Mouse (Mus musculus): ENCODE measurements around the gene Hist1h2af.
"Not testable (repeated sequence)": the region's sequence is repeated elsewhere in the genome, so short reads cannot be mapped to it uniquely, and the experiment has no call there.

Hist1h2af gene

GRCm38 (mm10) chr13:23555839-23556416, 22.2 kb downstream of the Hist1h2af start:
- DNase-seq (ENCODE audit: low spot score in 2 of 2) = peak; percentile 47 to 53

GRCm38 (mm10) chr13:23556906-23557305, 23.2 kb downstream of the Hist1h2af start:
- no peak for DNase-seq (ENCODE audit: low spot score in 2 of 2)

GRCm38 (mm10) chr13:23560699-23561098, 27.0 kb downstream of the Hist1h2af start:
- not testable (repeated sequence) for DNase-seq (ENCODE audit: low spot score in 2 of 2)

DNA sequence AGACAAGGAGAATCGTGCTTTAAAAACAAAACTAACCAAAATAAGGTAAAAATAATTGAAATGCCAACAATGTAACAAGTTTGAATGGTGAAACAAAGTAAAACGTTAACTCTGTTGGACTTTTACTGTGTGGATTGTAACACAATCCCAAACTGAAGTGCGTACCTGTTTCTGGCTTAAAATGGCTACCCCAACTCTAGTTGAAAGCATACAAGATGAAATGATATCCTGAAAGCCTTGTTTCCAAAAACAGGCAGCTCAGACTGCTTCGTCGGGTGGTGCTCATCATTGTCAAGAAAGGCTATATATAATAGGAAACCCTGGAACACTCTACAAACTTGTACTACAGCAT, 27.8 kb downstream of the Hist1h2af start:
- not testable (repeated sequence) for DNase-seq (ENCODE audit: low spot score in 2 of 2)

GRCm38 (mm10) chr13:23561883-23562659, 28.4 kb downstream of the Hist1h2af start, which contains the start of gene Hist1h3e:
Hist1h3e (minus strand) TSS chr13:23562369.
- DNase-seq (ENCODE audit: low spot score in 2 of 2) = peak; percentile 87 to 92

DNA sequence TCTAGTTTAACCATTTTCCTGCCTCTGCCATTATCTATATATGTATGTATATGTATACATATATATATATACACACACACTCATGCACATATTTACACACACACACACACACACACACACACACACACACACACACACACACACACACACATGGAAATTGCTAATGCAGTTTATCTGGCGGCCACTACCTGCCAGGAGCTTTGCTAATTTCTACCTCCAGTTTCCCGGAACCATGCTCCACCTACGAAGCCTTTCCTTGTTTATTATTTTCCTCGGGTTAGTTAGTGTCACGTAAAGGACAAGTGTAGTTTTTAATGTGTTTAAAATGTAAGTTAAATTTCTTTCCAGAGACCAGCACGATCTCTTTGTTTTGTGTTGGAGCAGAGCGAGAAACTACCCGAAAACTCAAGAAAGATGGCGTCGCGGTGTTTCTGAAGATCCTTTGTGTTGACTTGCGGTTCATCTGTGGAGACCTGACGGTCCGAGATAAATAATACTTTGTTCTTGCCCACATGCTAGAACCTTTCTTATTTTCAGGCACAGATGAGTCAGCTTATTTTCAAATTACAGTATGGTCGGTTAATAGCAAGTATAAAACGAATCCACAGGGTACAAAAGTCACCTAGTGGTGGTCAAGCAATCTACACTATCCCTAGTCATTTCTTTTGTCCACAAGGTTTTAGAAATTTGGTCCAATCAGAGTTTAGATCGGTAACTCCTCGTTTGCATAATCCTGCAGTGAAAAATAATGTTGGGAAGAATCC, 29.2 kb downstream of the Hist1h2af start:
- DNase-seq (ENCODE audit: low spot score in 2 of 2) = no peak

- no peak for DNase-seq (ENCODE audit: low spot score in 2 of 2)
Measured at GRCm38 (mm10) chr13:23564482-23564881, 30.8 kb downstream of the Hist1h2af start.

DNA sequence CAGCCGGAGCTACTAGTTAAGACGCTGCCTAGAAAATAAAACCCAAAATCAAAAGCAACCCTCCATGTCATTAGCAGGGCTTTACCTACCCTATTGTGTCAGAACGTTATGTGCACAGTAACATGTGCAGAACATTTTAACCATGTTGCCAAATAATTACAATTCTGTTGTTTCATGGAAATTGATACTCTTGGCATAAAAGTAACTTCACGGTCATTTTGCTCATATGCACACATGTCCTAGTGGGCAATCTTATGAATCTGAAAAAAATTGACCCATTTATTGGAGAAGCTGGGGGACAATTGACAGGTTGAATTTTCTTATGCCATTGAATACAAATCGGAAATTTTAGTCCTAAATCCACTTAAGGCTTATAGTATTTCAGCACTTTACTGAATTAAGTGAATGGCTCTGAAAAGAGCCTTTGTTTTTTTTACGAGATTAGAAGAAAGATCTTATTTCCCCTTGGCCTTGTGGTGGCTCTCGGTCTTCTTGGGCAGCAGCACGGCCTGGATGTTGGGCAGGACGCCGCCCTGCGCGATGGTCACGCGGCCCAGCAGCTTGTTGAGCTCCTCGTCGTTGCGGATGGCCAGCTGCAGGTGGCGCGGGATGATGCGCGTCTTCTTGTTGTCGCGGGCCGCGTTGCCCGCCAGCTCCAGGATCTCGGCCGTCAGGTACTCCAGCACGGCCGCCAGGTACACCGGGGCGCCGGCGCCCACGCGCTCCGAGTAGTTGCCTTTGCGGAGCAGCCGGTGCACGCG, 36.7 kb downstream of the Hist1h2af start:
- DNase-seq (ENCODE audit: low spot score in 2 of 2) = not testable (repeated sequence)

DNA sequence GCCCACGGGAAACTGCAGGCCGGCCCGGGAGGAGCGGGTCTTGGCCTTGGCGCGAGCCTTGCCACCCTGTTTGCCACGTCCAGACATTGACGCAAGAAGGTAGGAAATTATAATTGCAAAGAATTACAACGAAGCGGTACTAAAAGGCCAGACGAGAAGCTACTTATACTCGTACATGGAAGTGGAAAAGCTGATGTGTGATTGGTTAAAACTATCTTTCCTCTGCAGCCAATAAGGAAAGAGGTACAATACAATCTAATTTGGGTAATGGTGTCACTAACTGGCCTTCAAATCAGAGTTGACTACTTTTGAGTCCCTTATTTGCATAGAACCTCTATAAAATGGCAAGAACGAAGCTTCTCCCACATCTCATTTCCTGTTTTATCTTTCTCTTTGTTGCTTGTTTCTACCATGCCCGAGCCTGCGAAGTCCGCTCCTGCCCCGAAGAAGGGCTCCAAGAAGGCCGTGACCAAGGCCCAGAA, 37.4 kb downstream of the Hist1h2af start, which contains the start of the genes Hist1h2ae and Hist1h2bg:
Gene Hist1h2ae, minus strand, starts transcription at position 199 of the 482 bp plus-strand sequence.
Gene Hist1h2bg, plus strand, starts transcription at position 375 of the 482 bp plus-strand sequence.
- peak; percentile 56 to 73 for DNase-seq (ENCODE audit: low spot score in 2 of 2)

GRCm38 (mm10) chr13:23571504-23572217, 38.0 kb downstream of the Hist1h2af start:
- not testable (repeated sequence) for DNase-seq (ENCODE audit: low spot score in 2 of 2)

DNA sequence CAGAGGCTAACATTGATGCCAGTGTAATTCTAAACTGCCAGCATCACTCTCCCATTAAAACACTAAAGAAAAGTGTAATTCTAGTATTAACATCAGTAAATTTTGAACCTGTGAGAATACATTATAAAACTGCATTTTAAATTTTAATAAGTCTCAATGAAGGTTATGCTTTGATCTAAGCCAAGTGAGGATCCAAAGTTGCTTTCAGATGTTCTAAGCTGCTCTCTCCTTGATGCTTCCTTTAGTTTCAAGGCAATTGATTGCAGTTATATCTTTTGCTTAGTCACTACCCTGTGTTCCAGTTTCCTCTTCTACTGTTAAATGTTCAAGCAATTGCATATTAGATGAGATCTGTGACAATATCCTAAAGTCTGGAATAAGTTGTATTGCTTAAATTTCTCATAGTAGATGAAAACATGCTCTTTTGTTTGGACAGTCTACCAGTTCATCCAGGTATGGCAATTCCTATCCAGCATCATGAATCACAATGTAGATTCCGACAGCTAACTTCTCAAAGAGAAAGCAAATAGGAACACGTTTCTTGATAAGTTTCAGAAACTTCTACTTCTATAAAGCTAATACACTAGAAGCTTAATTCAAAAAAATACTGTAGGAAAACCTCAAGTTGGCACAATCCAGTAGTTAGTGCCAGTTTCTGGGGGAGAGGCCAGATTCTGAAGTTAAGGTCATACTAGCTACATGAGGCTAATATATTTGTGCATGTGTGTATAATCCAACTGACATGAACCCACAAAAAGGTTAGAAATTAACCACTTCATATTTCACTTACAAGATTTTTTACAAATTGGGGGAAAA, 38.7 kb downstream of the Hist1h2af start:
- no peak for DNase-seq (ENCODE audit: low spot score in 2 of 2)

DNA sequence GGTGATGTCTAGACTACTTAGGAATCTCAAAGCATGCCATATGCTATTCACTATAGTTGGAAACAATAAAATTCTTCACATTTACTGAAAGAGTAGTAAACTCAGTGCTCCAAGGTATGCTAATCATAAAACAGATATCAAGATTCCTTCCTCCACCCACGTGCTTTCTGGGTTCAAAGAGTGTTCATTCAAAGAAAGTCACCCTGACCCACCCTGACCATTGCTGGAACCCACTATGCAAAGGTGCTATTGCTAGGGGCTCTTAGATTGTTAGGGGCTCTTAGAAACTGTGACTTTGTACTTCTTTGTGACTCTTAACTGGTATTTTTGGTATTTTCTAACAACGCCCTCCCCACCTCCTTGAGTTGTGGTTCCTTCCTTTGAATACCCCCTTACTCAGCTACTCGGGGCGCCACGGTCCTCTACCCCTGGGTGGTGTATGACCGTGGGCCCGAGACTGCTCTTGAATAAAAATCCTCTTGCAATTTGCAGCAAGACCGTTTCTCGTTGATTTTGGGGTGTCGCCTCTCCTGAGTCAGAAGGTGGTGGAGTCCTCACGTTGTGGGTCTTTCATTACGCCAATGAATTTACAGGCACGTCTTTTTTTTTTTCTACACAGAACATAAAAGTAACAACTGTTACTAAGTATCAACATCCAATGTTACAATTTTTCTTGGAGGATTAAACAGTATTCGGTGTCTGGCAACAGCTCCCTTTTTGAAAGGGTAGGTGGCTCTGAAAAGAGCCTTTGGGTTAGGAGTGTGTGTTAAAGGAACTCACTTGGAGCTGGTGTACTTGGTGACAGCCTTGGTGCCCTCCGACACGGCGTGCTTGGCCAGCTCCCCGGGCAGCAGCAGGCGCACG, 39.6 kb downstream of the Hist1h2af start:
- not testable (repeated sequence) for DNase-seq (ENCODE audit: low spot score in 2 of 2)

DNA sequence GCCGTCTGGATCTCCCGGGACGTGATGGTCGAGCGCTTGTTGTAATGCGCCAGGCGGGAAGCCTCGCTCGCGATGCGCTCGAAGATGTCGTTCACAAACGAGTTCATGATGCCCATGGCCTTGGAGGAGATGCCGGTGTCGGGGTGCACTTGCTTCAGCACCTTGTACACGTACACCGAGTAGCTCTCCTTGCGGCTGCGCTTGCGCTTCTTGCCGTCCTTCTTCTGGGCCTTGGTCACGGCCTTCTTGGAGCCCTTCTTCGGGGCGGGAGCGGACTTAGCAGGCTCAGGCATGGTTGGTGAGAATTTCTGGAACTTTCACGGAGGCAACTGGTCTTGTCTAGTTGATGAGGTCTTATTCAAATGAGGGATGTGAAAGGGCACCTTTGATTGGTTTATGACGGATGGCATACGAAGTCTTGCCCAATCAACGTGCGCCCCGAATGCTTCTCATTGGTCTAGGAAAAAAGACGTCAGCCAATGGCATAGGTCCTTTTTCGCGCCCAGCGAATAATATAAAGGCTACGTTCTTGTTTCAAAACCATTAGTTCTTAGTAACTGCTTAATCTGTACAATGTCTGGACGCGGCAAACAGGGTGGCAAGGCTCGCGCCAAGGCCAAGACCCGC, 40.3 kb downstream of the Hist1h2af start, which contains the start of the genes Hist1h2bf and Hist1h2ad:
Gene Hist1h2bf, minus strand, starts transcription at position 299 of the 627 bp plus-strand sequence.
Gene Hist1h2ad, plus strand, starts transcription at position 484 of the 627 bp plus-strand sequence.
- DNase-seq (ENCODE audit: low spot score in 2 of 2) = peak; percentile 44 to 81

DNA sequence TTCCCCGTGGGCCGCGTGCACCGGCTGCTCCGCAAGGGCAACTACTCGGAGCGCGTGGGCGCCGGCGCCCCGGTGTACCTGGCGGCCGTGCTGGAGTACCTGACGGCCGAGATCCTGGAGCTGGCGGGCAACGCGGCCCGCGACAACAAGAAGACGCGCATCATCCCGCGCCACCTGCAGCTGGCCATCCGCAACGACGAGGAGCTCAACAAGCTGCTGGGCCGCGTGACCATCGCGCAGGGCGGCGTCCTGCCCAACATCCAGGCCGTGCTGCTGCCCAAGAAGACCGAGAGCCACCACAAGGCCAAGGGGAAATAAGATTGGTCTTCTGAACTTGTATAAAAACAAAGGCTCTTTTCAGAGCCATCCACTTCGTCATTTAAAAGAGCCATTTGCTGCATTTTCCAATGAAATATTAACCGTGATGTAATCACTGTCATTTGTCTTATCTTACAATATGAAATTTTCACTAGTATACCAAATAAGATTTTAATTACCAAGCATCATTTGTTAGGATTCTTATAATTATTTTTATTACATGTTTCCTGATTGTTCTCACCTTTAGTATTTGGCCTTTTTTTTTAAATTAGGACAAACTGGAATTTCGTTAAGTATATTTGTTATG, 41.0 kb downstream of the Hist1h2af start:
- not testable (repeated sequence) for DNase-seq (ENCODE audit: low spot score in 2 of 2)

DNA sequence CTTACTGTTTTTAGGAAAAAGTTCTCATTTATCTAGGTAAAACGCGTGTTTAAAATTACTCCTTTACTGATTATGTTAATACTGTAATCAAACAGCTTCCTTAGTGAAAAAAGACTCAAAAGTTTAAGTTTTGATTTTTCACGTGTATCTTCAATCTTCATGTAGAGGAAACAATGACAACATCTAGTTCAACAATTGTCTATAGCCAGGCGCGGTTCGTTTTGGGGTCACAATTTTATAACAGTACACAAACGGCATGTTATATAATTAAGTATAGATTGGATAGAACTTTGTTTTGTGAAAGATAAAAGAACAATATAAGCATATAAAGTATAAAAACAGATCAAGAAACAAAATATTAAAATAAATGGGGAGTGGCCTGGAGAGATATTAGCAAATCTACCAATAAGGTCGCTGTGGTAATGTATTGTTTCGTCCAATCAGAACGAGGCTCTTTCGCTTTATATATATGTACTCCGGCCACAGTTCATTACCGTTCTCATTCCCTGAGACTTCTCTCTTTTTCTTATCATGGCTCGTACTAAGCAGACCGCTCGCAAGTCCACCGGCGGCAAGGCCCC, 41.7 kb downstream of the Hist1h2af start, which contains the start of gene Hist1h3d:
Gene Hist1h3d, plus strand, starts transcription at position 493 of the 581 bp plus-strand sequence.
- DNase-seq (ENCODE audit: low spot score in 2 of 2) = peak in 1 of 2 experiments; percentile 25

GRCm38 (mm10) chr13:23575864-23576313, 42.2 kb downstream of the Hist1h2af start:
- not testable (repeated sequence) for DNase-seq (ENCODE audit: low spot score in 2 of 2)

DNA sequence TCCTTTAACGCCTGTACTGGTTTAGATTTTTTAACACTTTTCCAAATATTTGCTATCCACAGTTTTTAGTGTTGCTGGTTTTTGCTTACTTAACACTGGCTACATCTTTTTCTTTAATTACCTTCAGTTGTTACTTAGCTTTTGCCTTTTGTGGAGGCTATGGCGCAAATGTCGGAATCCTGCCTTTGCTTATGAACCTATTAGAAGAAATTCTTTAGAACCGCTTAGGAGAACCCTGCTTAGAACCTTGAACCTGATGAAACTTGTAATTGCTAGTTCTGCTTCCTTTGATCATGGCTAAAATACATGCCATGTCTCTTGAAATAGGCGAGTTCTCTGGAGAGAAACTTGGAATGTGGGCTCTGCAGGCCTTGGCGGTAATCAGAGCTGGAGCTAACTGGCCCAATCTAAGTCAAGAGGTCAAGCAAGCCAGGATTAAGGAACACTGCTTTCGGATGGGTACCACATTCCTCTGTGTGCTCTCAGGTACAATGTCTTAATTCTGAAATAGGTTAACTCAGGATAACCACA, 42.7 kb downstream of the Hist1h2af start:
- DNase-seq (ENCODE audit: low spot score in 2 of 2) = no peak

Data from urinary bladder, adult 18-20 months (tissue).